Mouse (Mus musculus) embryonic facial prominence, embryonic 13.5 days (tissue): Measurements from ENCODE around the gene Bad. TPM values are rescaled to one million over a fixed set of nuclear protein-coding genes. Genes with fewer than 3 reads are reported as not detected.
"Not testable (repeated sequence)": the region's sequence is repeated elsewhere in the genome, so short reads cannot be mapped to it uniquely, and the experiment has no call there.

Experiments used
- ATAC-seq: fragments of 200-750 bp; cut with Nextera tagmentation; 2 replicates; pipeline ENCODE4 v1.8.0; 2017; ENCODE audit warnings: low read depth; ENCODE audit not compliant: insufficient number of reproducible peaks, insufficient read depth, low FRiP score, low TSS enrichment
- H3K27ac ChIP-seq: fragments of 300-500 bp; sonication (generic); 2 replicates; pipeline ENCODE4 v1.5.1; 2015; ENCODE audit warnings: moderate library complexity, mild to moderate bottlenecking, inconsistent platforms
- H3K27me3 ChIP-seq: fragments of 300-500 bp; sonication (generic); 2 replicates; pipeline ENCODE4 v1.6.1; 2015; ENCODE audit warnings: mild to moderate bottlenecking, inconsistent platforms
- H3K36me3 ChIP-seq: fragments of 300-500 bp; sonication (generic); 2 replicates; pipeline ENCODE4 v1.6.1; 2015; ENCODE audit warnings: mild to moderate bottlenecking, inconsistent platforms
- H3K4me1 ChIP-seq: fragments of 300-500 bp; sonication (generic); 2 replicates; pipeline ENCODE4 v1.6.1; 2015; ENCODE audit warnings: inconsistent platforms
- H3K4me2 ChIP-seq: fragments of 300-500 bp; sonication (generic); 2 replicates; pipeline ENCODE4 v1.6.1; 2015; ENCODE audit warnings: moderate library complexity, mild to moderate bottlenecking, inconsistent platforms
- H3K4me3 ChIP-seq: fragments of 300-500 bp; sonication (generic); 2 replicates; pipeline ENCODE4 v1.5.1; 2015; ENCODE audit warnings: mild to moderate bottlenecking, inconsistent platforms
- H3K9ac ChIP-seq: fragments of 300-500 bp; sonication (generic); 2 replicates; pipeline ENCODE4 v1.6.1; 2015; ENCODE audit warnings: mild to moderate bottlenecking, inconsistent platforms
- H3K9me3 ChIP-seq: fragments of 300-500 bp; sonication (generic); 2 replicates; pipeline ENCODE4 v1.6.1; 2016; ENCODE audit warnings: inconsistent platforms
- WGBS: fragments of 180-500 bp; shearing (Covaris S2); methylation state at CpG from one replicate; pipeline ENCODE4 v1.1.7; 2015; ENCODE audit warnings: mixed read lengths; 5-methylcytosine and 5-hydroxymethylcytosine counted together
- polyA plus RNA-seq: library from polyadenylated mRNA; unstranded; fragments of >200 nt; fragmentation: Nextera tagmentation; extraction: Ambion mirVana; gene quantifications from 2 replicates; pipeline ENCODE4 v1.2.1, GENCODE M21; 2015

Gene Bad
- polyA plus RNA-seq, 1 experiment from 2014 or later = 80.0 TPM

DNA sequence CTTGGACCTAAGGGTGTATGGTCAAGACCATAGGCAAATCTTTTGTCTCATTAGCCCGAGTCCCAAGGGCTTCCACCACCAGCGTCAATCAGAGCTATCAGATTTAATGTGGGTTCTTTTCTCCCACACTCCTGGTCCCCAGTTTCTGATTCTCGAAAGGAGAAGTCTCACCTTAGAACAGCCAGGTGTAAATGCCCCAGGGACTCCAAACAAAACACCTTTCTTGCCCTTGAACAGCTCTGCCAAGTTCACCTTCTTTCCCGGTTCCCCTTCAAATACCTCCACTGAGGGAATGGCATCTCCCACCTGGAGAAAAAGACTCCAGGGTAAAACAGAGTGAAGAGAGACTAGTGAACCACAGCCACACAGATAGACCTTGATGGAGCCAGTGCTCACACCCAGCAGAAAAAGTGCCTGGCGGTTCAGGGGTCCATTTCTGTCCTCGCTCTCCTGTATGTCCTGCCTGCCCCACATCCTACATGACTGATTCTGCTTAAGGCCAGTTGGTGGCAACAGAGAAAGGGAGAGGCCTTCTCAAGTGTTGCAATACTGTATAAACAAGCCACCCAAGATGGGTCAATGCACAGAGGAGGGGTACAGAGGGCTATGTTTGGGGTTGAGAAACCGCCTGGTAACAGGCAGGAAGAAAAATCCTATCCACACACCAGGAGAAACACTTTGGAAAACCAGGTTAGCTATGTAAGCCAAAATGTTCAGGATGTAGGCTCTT, 33.7 kb upstream of the Bad start:
- H3K9ac ChIP-seq = peak overlapping the region; percentile 78
- H3K27ac ChIP-seq = no peak overlapping the region
- peaks cover 57% of the 10 kb centered on the region for H3K36me3 ChIP-seq
- ATAC-seq = no peak
- peak overlapping the region; percentile 81 for H3K4me2 ChIP-seq
- 78% methylated on average over 7 of the region's 7 CpGs for WGBS
- peaks cover 28% of the 10 kb centered on the region for H3K4me1 ChIP-seq
- no peaks in the 10 kb centered on the region for H3K27me3 ChIP-seq
- H3K9me3 ChIP-seq = no peaks in the 10 kb centered on the region
- peak overlapping the region; percentile 68 for H3K4me3 ChIP-seq

GRCm38 (mm10) chr19:6909021-6909420, 32.6 kb upstream of the Bad start:
- ATAC-seq = no peak
- H3K4me3 ChIP-seq = peak overlapping the region; percentile 68
- H3K36me3 ChIP-seq = peaks cover 66% of the 10 kb centered on the region
- WGBS = 4% methylated on average over 11 of the region's 11 CpGs
- H3K9me3 ChIP-seq = no peaks in the 10 kb centered on the region
- H3K4me2 ChIP-seq = peak overlapping the region; percentile 81
- peak overlapping the region; percentile 99 for H3K27ac ChIP-seq
- no peaks in the 10 kb centered on the region for H3K27me3 ChIP-seq
- H3K4me1 ChIP-seq = peaks cover 28% of the 10 kb centered on the region
- peak overlapping the region; percentile 78 for H3K9ac ChIP-seq

- Histone ChIP-seq H3K36me3 (peaks cover 65% of the 10 kb centered on the region), H3K27ac (peak within 1 kb of the TSS; percentile 99), H3K4me1 (peaks cover 28% of the 10 kb centered on the region), H3K9ac (peak within 1 kb of the TSS; percentile 78), H3K9me3 (no peaks in the 10 kb centered on the region), H3K4me2 (peak within 1 kb of the TSS; percentile 81), H3K27me3 (no peaks in the 10 kb centered on the region), H3K4me3 (peak within 1 kb of the TSS; percentile 68)
- peak; percentile 89 for ATAC-seq
- WGBS = under 1% methylated on average over 65 of the region's 65 CpGs
Measured at GRCm38 (mm10) chr19:6909507-6910289, 32.0 kb upstream of the Bad start, which contains the start of the genes Trmt112 and Prdx5. Gene Trmt112 (plus strand): TSS chr19:6909698. Gene Prdx5 (minus strand): TSS chr19:6910106.

- peak overlapping the region; percentile 81 for H3K4me2 ChIP-seq
- H3K9ac ChIP-seq = peak overlapping the region; percentile 78
- peaks cover 59% of the 10 kb centered on the region for H3K36me3 ChIP-seq
- not testable (repeated sequence) for ATAC-seq, H3K27me3 ChIP-seq, H3K9me3 ChIP-seq
- WGBS = under 1% methylated on average over 30 of the region's 30 CpGs
- H3K27ac ChIP-seq = peak overlapping the region; percentile 99
- peaks cover 28% of the 10 kb centered on the region for H3K4me1 ChIP-seq
- peak overlapping the region; percentile 68 for H3K4me3 ChIP-seq
Measured at GRCm38 (mm10) chr19:6910306-6910705, 31.4 kb upstream of the Bad start.

- Histone ChIP-seq H3K4me3 (peak overlapping the region; percentile 68), H3K9ac (peak overlapping the region; percentile 58), H3K4me2 (peak overlapping the region; percentile 81), H3K4me1 (peaks cover 28% of the 10 kb centered on the region), H3K36me3 (peaks cover 49% of the 10 kb centered on the region), H3K27ac (peak overlapping the region; percentile 34; the same call in 1 of the 2 replicates), H3K9me3 (no peaks in the 10 kb centered on the region), H3K27me3 (no peaks in the 10 kb centered on the region)
- no peak for ATAC-seq
- WGBS = 87% methylated on average over 19 of the region's 19 CpGs
Measured at GRCm38 (mm10) chr19:6911101-6912074, 30.3 kb upstream of the Bad start.

DNA sequence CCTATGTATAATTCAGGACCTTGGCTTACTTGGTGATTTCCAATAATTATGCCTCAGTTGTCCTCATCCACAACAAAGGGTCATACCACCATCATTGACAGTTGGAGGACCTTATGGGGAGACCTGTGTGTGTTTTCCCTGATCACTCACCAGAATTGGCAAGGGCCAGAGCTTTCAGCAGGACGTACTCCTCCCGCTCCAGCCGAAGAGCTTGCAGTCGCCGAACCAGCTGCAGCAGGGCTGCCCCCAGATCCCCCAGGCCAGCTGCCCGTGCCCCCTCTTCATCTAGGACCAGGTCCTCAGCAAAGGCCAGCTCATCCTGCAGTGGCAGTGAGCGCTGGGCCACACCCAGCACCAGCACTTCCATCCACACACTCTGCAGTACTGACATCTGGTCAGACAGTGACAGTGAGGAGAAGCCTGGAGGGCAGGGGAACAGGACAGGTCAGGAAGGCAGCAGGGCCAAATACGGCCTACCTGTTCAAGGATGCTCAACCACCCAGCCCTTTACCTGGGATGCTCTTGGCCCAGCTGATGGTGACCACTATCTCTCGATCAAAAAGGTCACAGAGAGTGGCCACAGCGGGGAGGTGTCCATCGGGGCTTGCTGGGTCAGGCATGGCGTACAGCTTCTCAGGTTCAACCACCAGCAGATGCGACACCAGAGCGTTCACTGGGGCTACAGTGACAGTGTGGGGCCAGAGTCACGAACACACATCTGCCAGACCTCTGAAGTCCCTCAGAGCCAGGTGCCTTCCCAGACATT, 29.3 kb upstream of the Bad start:
- Histone ChIP-seq H3K9me3 (no peaks in the 10 kb centered on the region), H3K4me3 (no peak overlapping the region), H3K9ac (no peak overlapping the region), H3K4me2 (no peak overlapping the region), H3K27ac (no peak overlapping the region), H3K4me1 (peaks cover 24% of the 10 kb centered on the region), H3K36me3 (peaks cover 39% of the 10 kb centered on the region), H3K27me3 (no peaks in the 10 kb centered on the region)
- 92% methylated on average over 15 of the region's 15 CpGs for whole genome bisulfite sequencing
- ATAC-seq = no peak

- Histone ChIP-seq H3K27me3 (no peaks in the 10 kb centered on the region), H3K9me3 (no peaks in the 10 kb centered on the region), H3K36me3 (peaks cover 37% of the 10 kb centered on the region), H3K9ac (no peak overlapping the region), H3K4me1 (peaks cover 18% of the 10 kb centered on the region), H3K27ac (no peak overlapping the region), H3K4me3 (no peak overlapping the region), H3K4me2 (no peak overlapping the region)
- ATAC-seq = no peak
- WGBS = 93% methylated on average over 6 of the region's 6 CpGs
Measured at GRCm38 (mm10) chr19:6913036-6913435, 28.6 kb upstream of the Bad start.

GRCm38 (mm10) chr19:6913991-6914390, 27.7 kb upstream of the Bad start:
- Histone ChIP-seq H3K9ac (no peak overlapping the region), H3K9me3 (no peaks in the 10 kb centered on the region), H3K27me3 (no peaks in the 10 kb centered on the region), H3K36me3 (peaks cover 37% of the 10 kb centered on the region), H3K4me2 (no peak overlapping the region), H3K4me1 (peaks cover 10% of the 10 kb centered on the region), H3K27ac (no peak overlapping the region), H3K4me3 (no peak overlapping the region)
- ATAC-seq = no peak
- WGBS = 85% methylated on average over 11 of the region's 11 CpGs

DNA sequence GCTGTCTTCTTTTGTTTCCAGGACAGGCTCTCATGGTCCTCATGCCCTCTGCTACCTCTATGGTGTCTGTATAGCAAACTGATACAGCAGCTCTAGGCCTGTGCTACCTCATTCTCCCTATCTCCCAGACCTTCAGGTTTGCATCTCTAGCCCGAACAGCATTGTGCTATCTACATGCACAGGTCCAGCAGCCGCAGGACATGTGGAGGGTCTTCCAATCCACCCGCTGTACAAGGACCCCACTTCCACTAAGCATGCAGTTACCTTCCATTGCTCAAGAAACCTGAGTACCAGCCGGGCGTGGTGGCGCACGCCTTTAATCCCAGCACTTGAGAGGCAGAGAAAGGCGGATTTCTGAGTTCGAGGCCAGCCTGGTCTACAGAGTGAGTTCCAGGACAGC, 27.1 kb upstream of the Bad start:
- H3K4me3 ChIP-seq = no peak overlapping the region
- H3K36me3 ChIP-seq = peaks cover 37% of the 10 kb centered on the region
- 86% methylated on average over 9 of the region's 9 CpGs for WGBS
- ATAC-seq = no peak
- H3K27me3 ChIP-seq = no peaks in the 10 kb centered on the region
- H3K9me3 ChIP-seq = no peaks in the 10 kb centered on the region
- H3K4me1 ChIP-seq = peaks cover 10% of the 10 kb centered on the region
- H3K9ac ChIP-seq = no peak overlapping the region
- no peak overlapping the region for H3K27ac ChIP-seq
- H3K4me2 ChIP-seq = no peak overlapping the region

- H3K4me3 ChIP-seq = no peak overlapping the region
- no peaks in the 10 kb centered on the region for H3K27me3 ChIP-seq
- no peak for ATAC-seq
- H3K4me1 ChIP-seq = peaks cover 17% of the 10 kb centered on the region
- no peak overlapping the region for H3K9ac ChIP-seq
- peaks cover 37% of the 10 kb centered on the region for H3K36me3 ChIP-seq
- no peaks in the 10 kb centered on the region for H3K9me3 ChIP-seq
- no peak overlapping the region for H3K27ac ChIP-seq
- H3K4me2 ChIP-seq = no peak overlapping the region
- 79% methylated on average over 4 of the region's 4 CpGs for WGBS
Measured at GRCm38 (mm10) chr19:6915276-6915675, 26.4 kb upstream of the Bad start.
